Mouse (Mus musculus) hindbrain, embryonic 11.5 days (tissue): Measurements from ENCODE around the gene Krt13. TPM values are rescaled to one million over a fixed set of nuclear protein-coding genes. Genes with fewer than 3 reads are reported as not detected.

ENCODE experiments used
- ATAC-seq: fragments of 200-750 bp; cut with Nextera tagmentation; 2 replicates; pipeline ENCODE4 v1.8.0; 2017; ENCODE audit warnings: mild to moderate bottlenecking, moderate TSS enrichment, moderate library complexity; ENCODE audit not compliant: low FRiP score
- DNase-seq: peaks from one replicate; pipeline ENCODE4 v3.0.0-alpha.2; 2015; ENCODE audit warnings: low spot score
- H3K27ac ChIP-seq: fragments of 300-500 bp; sonication (generic); 2 replicates; pipeline ENCODE4 v1.5.1; 2014; ENCODE audit warnings: mild to moderate bottlenecking, low read depth, low read length
- H3K27me3 ChIP-seq: fragments of 300-500 bp; sonication (generic); 2 replicates; pipeline ENCODE4 v1.6.1; 2014; ENCODE audit warnings: mild to moderate bottlenecking, low read length, moderate library complexity, mixed read lengths; ENCODE audit not compliant: control insufficient read depth, insufficient read depth
- H3K36me3 ChIP-seq: fragments of 300-500 bp; sonication (generic); 2 replicates; pipeline ENCODE4 v1.6.1; 2014; ENCODE audit warnings: mild to moderate bottlenecking, low read length, moderate library complexity, mixed read lengths; ENCODE audit not compliant: control insufficient read depth, insufficient read depth
- H3K4me1 ChIP-seq: fragments of 300-500 bp; sonication (generic); replicated peaks from 2 replicates; pipeline ENCODE4 v1.6.1; 2014; ENCODE audit warnings: low read length, mixed read lengths; ENCODE audit not compliant: control insufficient read depth, insufficient read depth
- H3K4me2 ChIP-seq: fragments of 300-500 bp; sonication (generic); replicated peaks from 2 replicates; pipeline ENCODE4 v1.6.1; 2014; ENCODE audit warnings: mild to moderate bottlenecking, low read depth, low read length
- H3K4me3 ChIP-seq: fragments of 300-500 bp; sonication (generic); 2 replicates; pipeline ENCODE4 v1.5.1; 2014; ENCODE audit warnings: low read depth, low read length
- H3K9ac ChIP-seq: fragments of 300-500 bp; sonication (generic); 2 replicates; pipeline ENCODE4 v1.6.1; 2014; ENCODE audit warnings: low read depth, low read length
- H3K9me3 ChIP-seq: fragments of 300-500 bp; sonication (generic); 2 replicates; pipeline ENCODE4 v1.6.1; 2016; ENCODE audit warnings: low read length; ENCODE audit not compliant: control insufficient read depth
- WGBS: fragments of 180-500 bp; shearing (Covaris S2); extraction: QIAGEN DNeasy Blood & Tissue Kit; methylation state at CpG from one replicate; pipeline ENCODE4 v1.1.7; 2014; 5-methylcytosine and 5-hydroxymethylcytosine counted together
- polyA plus RNA-seq: library from polyadenylated mRNA; unstranded; fragments of >200 nt; fragmentation: Nextera tagmentation; extraction: Ambion mirVana; gene quantifications from 2 replicates; pipeline ENCODE4 v1.2.1, GENCODE M21; 2014

Gene Krt13
- polyA plus RNA-seq, 1 experiment from 2014 or later, result not detected

- Histone ChIP-seq H3K9me3 (no peaks in the 10 kb centered on the region), H3K36me3 (no peaks in the 10 kb centered on the region), H3K9ac (no peak within 1 kb of the TSS), H3K4me1 (no peaks in the 10 kb centered on the region), H3K27me3 (no peaks in the 10 kb centered on the region), H3K4me3 (no peak within 1 kb of the TSS), H3K27ac (no peak within 1 kb of the TSS), H3K4me2 (no peak within 1 kb of the TSS)
- DNase-seq, result no peak
- 76% methylated on average over 7 of the region's 7 CpGs for WGBS
- no peak for ATAC-seq
These were observed 14.4 kb upstream of the Krt13 start, which contains the start of gene Krt15 for GRCm38 (mm10) chr11:100135731-100136130. Gene Krt15 (minus strand): TSS chr11:100135928.

GRCm38 (mm10) chr11:100124901-100125300 lies 3.5 kb upstream of the Krt13 start:
- no peak overlapping the region for H3K9ac ChIP-seq
- 79% methylated on average over 7 of the region's 7 CpGs for whole genome bisulfite sequencing
- no peaks in the 10 kb centered on the region for H3K36me3 ChIP-seq
- DNase-seq (no peak), ATAC-seq (no peak)
- no peaks in the 10 kb centered on the region for H3K27me3 ChIP-seq
- no peaks in the 10 kb centered on the region for H3K9me3 ChIP-seq
- H3K27ac ChIP-seq, result no peak overlapping the region
- H3K4me3 ChIP-seq, result no peak overlapping the region
- no peaks in the 10 kb centered on the region for H3K4me1 ChIP-seq
- H3K4me2 ChIP-seq, result no peak overlapping the region

- no peak for ATAC-seq
- no peak for DNase-seq
- no peak overlapping the region for H3K4me2 ChIP-seq
- H3K27ac ChIP-seq, result no peak overlapping the region
- no peaks in the 10 kb centered on the region for H3K4me1 ChIP-seq
- no peaks in the 10 kb centered on the region for H3K9me3 ChIP-seq
- no peak overlapping the region for H3K4me3 ChIP-seq
- H3K9ac ChIP-seq, result no peak overlapping the region
- no peaks in the 10 kb centered on the region for H3K27me3 ChIP-seq
- WGBS, result 92% methylated on average over 5 of the region's 5 CpGs
- H3K36me3 ChIP-seq, result no peaks in the 10 kb centered on the region
These were observed 1.0 kb downstream of the Krt13 start for GRCm38 (mm10) chr11:100120331-100120730.

GRCm38 (mm10) chr11:100113742-100114029 lies 7.7 kb downstream of the Krt13 start:
- Histone ChIP-seq H3K36me3 (no peaks in the 10 kb centered on the region), H3K9me3 (no peaks in the 10 kb centered on the region), H3K27ac (no peak overlapping the region), H3K4me1 (no peaks in the 10 kb centered on the region), H3K4me3 (no peak overlapping the region), H3K9ac (no peak overlapping the region), H3K27me3 (no peaks in the 10 kb centered on the region), H3K4me2 (no peak overlapping the region)
- ATAC-seq, result no peak
- WGBS, result 65% methylated on average over 2 of the region's 2 CpGs
- no peak for DNase-seq

GRCm38 (mm10) chr11:100112935-100113741 lies 8.2 kb downstream of the Krt13 start:
- no peak overlapping the region for H3K4me2 ChIP-seq
- no peaks in the 10 kb centered on the region for H3K4me1 ChIP-seq
- H3K27ac ChIP-seq, result no peak overlapping the region
- H3K9me3 ChIP-seq, result no peaks in the 10 kb centered on the region
- WGBS, result 71% methylated on average over 11 of the region's 11 CpGs
- no peaks in the 10 kb centered on the region for H3K36me3 ChIP-seq
- DNase-seq, result no peak
- H3K27me3 ChIP-seq, result no peaks in the 10 kb centered on the region
- no peak for ATAC-seq
- H3K4me3 ChIP-seq, result no peak overlapping the region
- no peak overlapping the region for H3K9ac ChIP-seq

GRCm38 (mm10) chr11:100105576-100106122 lies 15.7 kb downstream of the Krt13 start, which contains the start of gene Krt36:
Gene Krt36 (minus strand): TSS chr11:100105626.
- 91% methylated on average over 6 of the region's 6 CpGs for WGBS
- no peak within 1 kb of the TSS for H3K4me2 ChIP-seq
- H3K9ac ChIP-seq, result no peak within 1 kb of the TSS
- H3K27ac ChIP-seq, result no peak within 1 kb of the TSS
- no peaks in the 10 kb centered on the region for H3K36me3 ChIP-seq
- DNase-seq (no peak), ATAC-seq (no peak)
- H3K9me3 ChIP-seq, result no peaks in the 10 kb centered on the region
- no peaks in the 10 kb centered on the region for H3K4me1 ChIP-seq
- H3K4me3 ChIP-seq, result no peak within 1 kb of the TSS
- no peaks in the 10 kb centered on the region for H3K27me3 ChIP-seq

GRCm38 (mm10) chr11:100102693-100103429 lies 18.5 kb downstream of the Krt13 start:
- H3K4me3 ChIP-seq, result no peak overlapping the region
- no peak overlapping the region for H3K9ac ChIP-seq
- no peaks in the 10 kb centered on the region for H3K9me3 ChIP-seq
- H3K27ac ChIP-seq, result no peak overlapping the region
- DNase-seq (peak; percentile 10), ATAC-seq (no peak)
- no peaks in the 10 kb centered on the region for H3K27me3 ChIP-seq
- no peaks in the 10 kb centered on the region for H3K4me1 ChIP-seq
- H3K4me2 ChIP-seq, result no peak overlapping the region
- no peaks in the 10 kb centered on the region for H3K36me3 ChIP-seq
- WGBS, result 67% methylated on average over 15 of the region's 15 CpGs

GRCm38 (mm10) chr11:100100391-100100790 lies 21.0 kb downstream of the Krt13 start:
- ATAC-seq, result no peak

More at GRCm38 (mm10) chr11:100100391-100100790, 21.0 kb downstream of the Krt13 start:
- Histone ChIP-seq H3K9me3 (no peaks in the 10 kb centered on the region), H3K36me3 (no peaks in the 10 kb centered on the region), H3K4me3 (no peak overlapping the region), H3K9ac (no peak overlapping the region), H3K27me3 (no peaks in the 10 kb centered on the region), H3K4me2 (no peak overlapping the region), H3K27ac (no peak overlapping the region), H3K4me1 (no peaks in the 10 kb centered on the region)
- WGBS, result 82% methylated on average over 4 of the region's 4 CpGs
- no peak for DNase-seq
